Mouse (Mus musculus): ENCODE measurements around the gene Gm4707.

DNA sequence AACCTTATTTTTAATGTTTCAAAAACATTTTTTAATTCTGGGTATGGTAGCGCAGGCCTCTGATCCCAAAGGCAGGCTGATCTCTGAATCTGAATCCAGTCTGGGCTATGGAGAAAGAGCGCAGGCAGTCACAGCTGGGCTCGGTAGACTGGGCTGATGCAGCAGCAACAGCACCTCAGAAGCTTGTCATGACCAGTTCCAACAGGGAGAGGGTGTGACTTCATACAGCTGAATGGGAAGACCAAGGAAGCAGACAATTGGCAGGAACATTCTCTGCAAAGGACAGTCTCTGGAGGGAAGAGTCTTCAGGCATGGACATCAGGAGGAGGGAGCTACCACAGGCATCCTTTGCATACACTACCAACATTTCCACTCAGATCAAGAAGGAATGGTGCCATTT, 15.6 kb downstream of the Gm4707 start:
- TF ChIP-seq CTCF (IDR thresholded peaks at IDR 0.05; ENCODE audit: borderline replicate concordance, control insufficient read depth, extremely low read depth, insufficient read depth, low read length, poor library complexity) (no peak), POLR2A (IDR thresholded peaks at IDR 0.05; ENCODE audit: control insufficient read depth, extremely low read depth, insufficient read depth, low read length, poor library complexity) (no peak)
